Mouse (Mus musculus) forebrain, embryonic 16.5 days (tissue): ENCODE data around the gene Zdhhc16. TPM values are rescaled to one million over a fixed set of nuclear protein-coding genes. Genes with fewer than 3 reads are reported as not detected.
A peak's percentile ranks its signal among the peaks of the same experiment; 100 is the strongest.

ENCODE experiments used
- ATAC-seq: fragments of 200-750 bp; cut with Nextera tagmentation; 2 replicates; pipeline ENCODE4 v1.8.0; 2017; ENCODE audit warnings: mild to moderate bottlenecking, moderate library complexity
- H3K27ac ChIP-seq: fragments of 300-500 bp; sonication (generic); 2 replicates; pipeline ENCODE4 v1.5.1; 2014; ENCODE audit warnings: low read length, control low read depth
- H3K27me3 ChIP-seq: fragments of 300-500 bp; sonication (generic); replicated peaks from 2 replicates; pipeline ENCODE4 v1.6.1; 2014; ENCODE audit warnings: low read length; ENCODE audit not compliant: control insufficient read depth, insufficient read depth
- H3K36me3 ChIP-seq: fragments of 300-500 bp; sonication (generic); 2 replicates; pipeline ENCODE4 v1.6.1; 2014; ENCODE audit not compliant: control insufficient read depth, insufficient read depth
- H3K4me1 ChIP-seq: fragments of 300-500 bp; sonication (generic); replicated peaks from 2 replicates; pipeline ENCODE4 v1.6.1; 2014; ENCODE audit warnings: low read length; ENCODE audit not compliant: control insufficient read depth, insufficient read depth
- H3K4me2 ChIP-seq: fragments of 300-500 bp; sonication (generic); 2 replicates; pipeline ENCODE4 v1.6.1; 2014; ENCODE audit warnings: mild to moderate bottlenecking, low read length, control low read depth
- H3K4me3 ChIP-seq: fragments of 300-500 bp; sonication (generic); replicated peaks from 2 replicates; pipeline ENCODE4 v1.5.1; 2014; ENCODE audit warnings: mild to moderate bottlenecking, low read length, control low read depth
- H3K9ac ChIP-seq: fragments of 300-500 bp; sonication (generic); replicated peaks from 2 replicates; pipeline ENCODE4 v1.6.1; 2014; ENCODE audit warnings: low read depth, low read length, control low read depth
- H3K9me3 ChIP-seq: fragments of 300-500 bp; sonication (generic); 2 replicates; pipeline ENCODE4 v1.6.1; 2016; ENCODE audit warnings: low read length; ENCODE audit not compliant: control insufficient read depth
- WGBS: fragments of 180-500 bp; shearing (Covaris S2); extraction: QIAGEN DNeasy Blood & Tissue Kit; methylation state at CpG from one replicate; pipeline ENCODE4 v1.1.7; 2014; 5-methylcytosine and 5-hydroxymethylcytosine counted together
- polyA plus RNA-seq: library from polyadenylated mRNA; unstranded; fragments of >200 nt; fragmentation: Nextera tagmentation; extraction: Ambion mirVana; gene quantifications from 2 replicates; pipeline ENCODE4 v1.2.1, GENCODE M21; 2015

Zdhhc16 gene
- polyA plus RNA-seq, 1 experiment from 2014 or later: 99.3 TPM

DNA sequence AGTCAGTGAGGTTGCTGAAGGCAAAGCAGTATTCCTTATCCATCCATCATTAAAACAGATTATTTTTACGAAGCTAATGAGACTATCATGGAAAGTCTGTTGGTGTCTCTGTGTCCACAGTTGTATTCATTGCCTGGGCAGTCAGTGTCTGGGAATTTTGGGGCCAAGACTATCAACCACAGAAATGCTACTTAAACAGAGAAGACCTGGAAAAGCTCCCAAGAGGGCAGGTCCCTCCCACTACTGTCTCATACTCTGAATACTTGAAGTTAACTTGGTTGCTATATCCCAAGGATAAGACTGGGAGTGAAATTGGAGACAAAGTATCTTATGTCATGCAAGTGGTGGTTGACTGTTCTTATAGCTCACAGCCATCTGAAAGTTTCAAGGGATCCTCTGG lies 2.6 kb downstream of the Zdhhc16 start:
- peaks cover 15% of the 10 kb centered on the region for H3K36me3 ChIP-seq
- no peak overlapping the region for H3K4me3 ChIP-seq
- no peaks in the 10 kb centered on the region for H3K9me3 ChIP-seq
- WGBS: 90% methylated on average over 1 of the region's 1 CpGs
- no peak overlapping the region for H3K4me2 ChIP-seq
- H3K9ac ChIP-seq: no peak overlapping the region
- no peak for ATAC-seq
- H3K27me3 ChIP-seq: no peaks in the 10 kb centered on the region
- H3K4me1 ChIP-seq: peaks cover 19% of the 10 kb centered on the region
- H3K27ac ChIP-seq: no peak overlapping the region

DNA sequence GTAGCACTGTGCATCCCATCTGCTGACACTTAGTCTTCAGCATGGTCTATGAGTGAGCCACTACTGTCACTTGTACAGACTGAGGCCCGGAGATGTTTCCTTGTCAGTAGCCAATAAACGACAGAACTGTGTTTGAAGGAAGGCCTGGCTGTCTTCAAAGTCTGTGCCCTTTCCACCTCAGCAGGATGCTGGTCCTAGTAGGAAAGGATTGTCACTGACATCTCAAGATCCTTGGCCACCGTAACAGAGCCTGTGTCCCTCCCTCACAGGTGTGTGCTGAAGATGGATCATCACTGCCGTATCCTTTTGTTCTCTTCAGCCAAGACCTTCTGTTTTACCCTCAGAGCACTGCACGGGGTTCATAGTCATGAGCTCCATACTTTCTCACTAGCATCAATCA lies 5.3 kb downstream of the Zdhhc16 start:
- no peak overlapping the region for H3K27ac ChIP-seq
- ATAC-seq: no peak
- H3K27me3 ChIP-seq: no peaks in the 10 kb centered on the region
- WGBS: 90% methylated on average over 5 of the region's 5 CpGs
- H3K9me3 ChIP-seq: no peaks in the 10 kb centered on the region
- no peak overlapping the region for H3K4me2 ChIP-seq
- H3K36me3 ChIP-seq: peaks cover 26% of the 10 kb centered on the region
- no peak overlapping the region for H3K9ac ChIP-seq
- peaks cover 13% of the 10 kb centered on the region for H3K4me1 ChIP-seq
- no peak overlapping the region for H3K4me3 ChIP-seq

DNA sequence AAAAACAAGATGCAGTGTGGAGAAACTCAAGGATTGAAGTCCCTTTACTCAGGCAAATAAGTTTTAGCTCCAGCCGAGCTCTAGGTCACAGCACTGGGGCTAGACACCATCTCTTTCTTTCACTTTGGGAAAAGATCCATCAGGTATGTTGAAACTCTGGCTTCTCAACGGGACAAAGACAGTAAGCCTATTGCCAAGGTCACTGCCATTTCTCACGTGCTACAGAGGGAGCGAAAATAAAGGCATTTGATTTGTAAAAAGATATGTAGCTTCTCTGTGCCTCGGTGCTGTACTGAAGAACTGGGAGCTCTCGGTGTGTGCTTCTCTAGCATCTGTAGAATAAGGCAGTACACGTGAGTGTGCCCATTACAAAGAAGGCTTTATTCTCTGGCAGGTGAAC lies 10.6 kb downstream of the Zdhhc16 start:
- no peak overlapping the region for H3K27ac ChIP-seq
- no peak overlapping the region for H3K4me3 ChIP-seq
- no peak for ATAC-seq
- 92% methylated on average over 7 of the region's 7 CpGs for WGBS
- no peaks in the 10 kb centered on the region for H3K4me1 ChIP-seq
- peaks cover 43% of the 10 kb centered on the region for H3K36me3 ChIP-seq
- no peak overlapping the region for H3K4me2 ChIP-seq
- H3K9me3 ChIP-seq: no peaks in the 10 kb centered on the region
- no peaks in the 10 kb centered on the region for H3K27me3 ChIP-seq
- no peak overlapping the region for H3K9ac ChIP-seq

DNA sequence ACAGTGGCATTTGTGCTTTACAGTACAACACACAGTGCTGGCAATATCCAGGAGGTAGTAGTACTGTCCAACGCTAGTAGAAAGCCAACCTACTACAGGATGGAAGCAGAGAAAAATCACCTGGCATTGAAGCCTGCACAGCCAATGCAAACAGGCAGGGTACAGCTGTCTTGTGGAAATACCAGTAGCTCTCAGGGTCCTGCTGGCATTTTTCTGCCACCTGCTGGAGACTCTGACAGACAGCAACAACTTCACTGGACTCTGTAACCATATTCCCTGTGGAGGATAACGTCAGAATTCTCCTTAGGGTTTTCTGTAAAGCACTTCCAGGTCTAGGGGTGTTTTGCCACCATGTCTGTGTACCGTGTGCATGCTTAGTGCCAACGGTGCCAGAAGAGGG lies 19.0 kb downstream of the Zdhhc16 start:
- H3K36me3 ChIP-seq: peaks cover 25% of the 10 kb centered on the region
- H3K9me3 ChIP-seq: no peaks in the 10 kb centered on the region
- no peak overlapping the region for H3K4me2 ChIP-seq
- no peak overlapping the region for H3K4me3 ChIP-seq
- no peak for ATAC-seq
- no peak overlapping the region for H3K27ac ChIP-seq
- H3K9ac ChIP-seq: no peak overlapping the region
- 81% methylated on average over 4 of the region's 4 CpGs for WGBS
- H3K27me3 ChIP-seq: no peaks in the 10 kb centered on the region
- no peaks in the 10 kb centered on the region for H3K4me1 ChIP-seq

DNA sequence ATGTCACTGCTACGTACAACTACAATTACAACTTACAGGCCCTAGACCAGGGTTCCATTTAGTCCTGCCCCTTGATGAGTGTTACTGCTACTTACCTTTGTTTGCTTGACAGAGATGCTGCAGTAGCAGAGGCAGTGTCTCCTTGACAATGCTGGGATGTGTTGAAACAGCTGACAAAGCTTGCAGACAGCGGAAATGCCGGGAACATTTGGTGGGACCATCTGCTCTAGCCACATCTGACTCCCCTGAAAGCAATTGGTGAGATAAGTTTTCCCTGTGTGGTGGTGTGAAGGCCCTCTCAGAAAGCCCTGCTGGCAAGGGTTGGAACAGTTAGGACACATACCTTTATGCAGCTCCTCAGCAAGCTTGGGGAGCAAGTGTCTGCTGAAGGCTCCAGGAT lies 20.3 kb downstream of the Zdhhc16 start:
- Histone ChIP-seq H3K4me1 (no peaks in the 10 kb centered on the region), H3K27me3 (no peaks in the 10 kb centered on the region), H3K36me3 (peaks cover 31% of the 10 kb centered on the region), H3K27ac (no peak overlapping the region), H3K4me3 (no peak overlapping the region), H3K9ac (no peak overlapping the region), H3K9me3 (no peaks in the 10 kb centered on the region), H3K4me2 (no peak overlapping the region)
- no peak for ATAC-seq
- WGBS: 90% methylated on average over 3 of the region's 3 CpGs

DNA sequence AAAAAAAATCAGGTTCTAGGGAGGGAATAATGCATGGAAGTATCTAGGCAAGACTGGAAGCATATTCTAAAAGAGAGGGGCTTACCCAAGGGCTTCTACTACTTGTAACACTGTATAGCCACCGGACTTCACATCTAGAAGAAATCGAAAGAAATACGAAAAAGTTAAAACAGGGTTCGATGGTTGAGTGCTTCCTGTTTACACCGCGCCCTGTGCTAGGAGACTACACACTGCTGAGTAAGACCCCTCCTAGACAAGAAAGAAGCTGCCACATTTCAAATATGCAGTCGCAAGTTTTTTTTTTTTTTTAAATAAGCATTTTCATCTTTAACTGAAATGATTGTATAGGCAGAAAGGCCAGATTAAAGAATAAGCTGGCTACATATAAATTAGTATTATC lies 36.3 kb downstream of the Zdhhc16 start:
- 93% methylated on average over 7 of the region's 7 CpGs for WGBS
- Histone ChIP-seq H3K4me1 (peaks cover 11% of the 10 kb centered on the region), H3K27me3 (no peaks in the 10 kb centered on the region), H3K4me2 (no peak overlapping the region), H3K9me3 (no peaks in the 10 kb centered on the region), H3K9ac (no peak overlapping the region), H3K4me3 (no peak overlapping the region), H3K36me3 (peaks cover 17% of the 10 kb centered on the region), H3K27ac (no peak overlapping the region)
- no peak for ATAC-seq

DNA sequence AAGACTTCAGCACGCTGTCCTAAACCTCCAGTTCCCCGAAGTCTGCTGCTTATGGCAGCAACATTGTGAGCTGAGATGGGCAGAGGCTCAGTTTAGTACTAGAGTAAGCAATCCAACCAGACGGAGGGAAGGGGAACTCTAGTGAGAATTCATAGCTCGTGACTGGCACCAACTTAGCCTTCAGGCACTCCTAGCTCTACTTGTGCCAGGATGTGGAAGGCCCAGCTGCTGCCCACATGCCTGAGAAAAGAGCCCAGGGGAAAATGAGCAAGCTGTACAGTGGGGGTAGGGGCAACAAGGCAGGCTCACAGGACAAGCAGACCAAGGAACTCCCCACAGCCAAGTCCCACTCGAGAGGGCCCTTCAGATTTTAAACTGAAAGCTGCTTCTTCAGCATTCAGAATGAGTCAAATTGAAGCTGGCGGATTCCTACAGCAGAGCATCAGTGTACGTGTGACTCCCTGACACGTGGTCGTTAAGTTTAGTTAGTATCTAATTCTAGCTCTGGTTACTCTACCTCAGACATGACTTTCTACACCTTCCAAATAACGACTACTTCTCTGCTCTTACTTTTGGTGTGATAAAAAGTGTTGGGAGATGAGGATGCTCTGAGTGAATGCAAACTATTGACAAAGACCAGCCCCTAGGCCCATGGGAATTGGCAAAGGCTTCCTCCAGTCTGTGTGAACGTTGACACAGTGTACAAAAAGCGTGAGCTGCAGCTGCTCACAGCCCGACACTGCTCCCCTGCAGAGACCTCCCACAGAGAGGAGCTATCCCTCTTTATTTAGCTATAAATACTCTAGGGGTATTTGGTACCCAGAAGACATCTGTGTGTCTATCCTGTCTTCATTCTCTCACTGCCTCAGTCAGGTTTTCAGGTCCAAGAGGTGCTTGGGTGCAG lies 40.9 kb downstream of the Zdhhc16 start:
- Histone ChIP-seq H3K9me3 (no peaks in the 10 kb centered on the region), H3K4me2 (no peak overlapping the region), H3K27me3 (no peaks in the 10 kb centered on the region), H3K9ac (no peak overlapping the region), H3K4me1 (peaks cover 11% of the 10 kb centered on the region), H3K4me3 (no peak overlapping the region), H3K36me3 (0 out of 2 replicates have a peak, but pooled peaks cover 2% of the 10 kb centered on the region), H3K27ac (peak overlapping the region; percentile 18; the same call in 1 of the 2 replicates)
- 44% methylated on average over 13 of the region's 13 CpGs for WGBS
- peak; percentile 47 for ATAC-seq

DNA sequence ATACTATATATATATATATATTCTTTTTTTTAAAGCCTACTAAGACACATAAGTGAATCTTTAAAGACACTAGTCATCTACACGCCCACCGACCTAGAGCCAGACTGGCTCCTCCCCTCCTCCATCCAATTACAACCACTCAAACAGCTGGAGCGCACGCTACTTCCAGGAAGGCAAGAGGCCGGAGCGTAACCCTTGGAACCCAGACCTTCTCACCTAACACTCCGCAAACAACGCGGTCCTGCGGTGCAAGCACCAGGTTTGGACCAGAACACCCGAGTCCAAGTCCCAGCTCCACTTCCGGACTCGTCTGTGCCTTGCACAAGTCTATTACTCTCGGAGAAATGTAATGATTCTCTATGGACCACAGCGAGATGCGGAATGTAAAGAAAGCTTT lies 47.1 kb downstream of the Zdhhc16 start:
- H3K9me3 ChIP-seq: no peaks in the 10 kb centered on the region
- peak overlapping the region; percentile 83 for H3K9ac ChIP-seq
- peak; percentile 5 for ATAC-seq
- WGBS: under 1% methylated on average over 16 of the region's 16 CpGs
- peaks cover 3% of the 10 kb centered on the region; the same call in 1 of the 2 replicates for H3K27me3 ChIP-seq
- peaks cover 14% of the 10 kb centered on the region for H3K4me1 ChIP-seq
- H3K36me3 ChIP-seq: no peaks in the 10 kb centered on the region
- peak overlapping the region; percentile 84 for H3K27ac ChIP-seq
- peak overlapping the region; percentile 98 for H3K4me3 ChIP-seq
- peak overlapping the region; percentile 73 for H3K4me2 ChIP-seq

DNA sequence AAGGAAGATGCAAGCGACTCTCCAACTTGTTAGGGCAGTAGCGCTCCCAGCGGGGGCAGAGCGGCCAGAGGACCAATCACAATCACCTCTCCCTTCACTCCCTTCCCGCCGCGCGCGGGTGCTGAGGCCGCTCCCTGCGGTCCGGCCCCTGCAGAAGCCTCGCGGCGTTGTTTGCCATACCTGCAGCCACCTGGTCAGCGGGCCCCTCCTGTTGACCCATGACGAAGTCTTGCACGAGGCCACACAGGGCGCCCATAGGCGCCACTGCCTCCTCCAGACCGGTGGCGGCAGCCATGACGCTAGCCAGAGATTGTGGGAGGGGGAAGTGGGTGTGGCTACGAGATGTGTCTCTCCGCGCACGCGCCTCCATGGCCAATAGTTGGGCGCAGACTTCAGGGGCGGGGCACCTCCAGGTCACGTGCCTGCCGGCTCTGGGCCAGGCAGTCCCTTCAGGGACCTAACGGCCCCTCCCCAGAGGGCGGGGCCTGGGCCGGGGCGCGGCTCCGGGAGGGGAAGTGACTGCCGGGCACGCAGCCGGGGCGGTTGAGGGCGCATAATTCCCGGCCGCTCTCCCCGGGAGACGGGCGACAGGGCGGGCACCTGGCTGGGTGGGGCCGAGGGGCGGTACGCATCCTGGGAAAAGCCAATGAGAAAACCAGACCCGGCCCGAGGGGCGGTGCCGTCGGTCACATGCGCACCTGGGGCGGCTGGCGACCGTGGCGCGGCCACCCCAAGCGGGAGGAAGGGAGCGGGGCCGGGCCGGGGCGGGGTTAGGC lies 47.7 kb downstream of the Zdhhc16 start, which contains the start of gene Mms19:
Gene Mms19 (minus strand): TSS at position 339 of the 776 bp plus-strand sequence.
- Histone ChIP-seq H3K9ac (peak within 1 kb of the TSS; percentile 83), H3K9me3 (no peaks in the 10 kb centered on the region), H3K4me2 (peak within 1 kb of the TSS; percentile 99), H3K27me3 (peaks cover 3% of the 10 kb centered on the region; the same call in 1 of the 2 replicates), H3K36me3 (no peaks in the 10 kb centered on the region), H3K4me3 (peak within 1 kb of the TSS; percentile 98), H3K4me1 (peaks cover 14% of the 10 kb centered on the region), H3K27ac (peak within 1 kb of the TSS; percentile 84)
- WGBS: under 1% methylated on average over 57 of the region's 68 CpGs
- peak; percentile 94 for ATAC-seq
